Mouse (Mus musculus) A20 (cell line): ENCODE results near the gene Def8.
"Not testable (repeated sequence)": the region's sequence is repeated elsewhere in the genome, so short reads cannot be mapped to it uniquely, and the experiment has no call there.

Experiments used
- DNase-seq: peaks from one replicate; pipeline ENCODE4 v3.0.0-alpha.2; 2011; ENCODE audit warnings: low read depth, low spot score

Gene Def8

DNA sequence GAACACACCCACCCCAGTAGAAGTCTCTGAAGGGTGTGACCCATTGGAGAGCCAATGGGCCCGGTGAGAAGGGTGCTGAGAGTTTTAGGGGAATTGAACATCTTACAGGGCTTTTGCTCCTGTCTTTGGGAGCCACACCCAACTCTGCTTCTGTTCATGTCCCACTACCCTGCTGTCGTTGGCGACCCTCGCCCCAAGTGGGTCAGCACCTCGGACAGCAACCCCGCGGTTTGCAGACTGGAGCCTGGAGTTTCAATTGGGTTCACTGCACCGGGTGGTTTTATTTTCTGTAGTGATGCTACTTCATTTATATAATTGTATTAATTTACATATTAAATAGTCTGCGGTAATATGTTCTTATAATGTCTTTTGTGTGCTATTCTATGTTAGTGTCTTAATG is 9.1 kb upstream of the Def8 start:
- no peak for DNase-seq

DNA sequence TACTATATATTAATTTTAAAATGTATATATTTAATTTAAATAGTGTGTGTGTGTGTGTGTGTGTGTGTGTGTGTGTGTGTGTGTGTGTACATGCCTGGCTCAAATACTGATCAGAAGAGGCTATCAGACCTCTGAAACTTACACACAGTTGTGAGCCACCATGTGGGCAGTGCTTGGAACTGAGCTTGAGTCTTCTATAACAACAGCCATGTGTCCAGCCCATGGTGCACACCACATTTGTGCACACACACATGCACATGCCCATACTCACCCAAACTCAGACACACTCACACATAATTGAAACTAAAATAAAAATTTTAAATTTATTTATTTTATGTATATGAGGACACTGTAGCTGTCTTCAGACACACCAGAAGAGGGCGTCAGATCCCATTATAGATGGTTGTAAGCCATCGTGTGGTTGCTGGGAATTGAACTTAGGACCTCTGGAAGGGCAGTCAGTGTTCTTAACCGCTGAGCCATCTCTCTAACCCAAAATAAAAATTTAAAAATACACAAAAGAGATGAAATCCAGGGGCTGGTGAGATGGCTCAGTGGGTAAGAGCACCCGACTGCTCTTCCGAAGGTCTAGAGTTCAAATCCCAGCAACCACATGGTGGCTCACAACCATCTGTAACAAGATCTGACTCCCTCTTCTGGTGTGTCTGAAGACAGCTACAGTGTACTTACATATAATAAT is 8.2 kb upstream of the Def8 start:
- DNase-seq = not testable (repeated sequence)

DNA sequence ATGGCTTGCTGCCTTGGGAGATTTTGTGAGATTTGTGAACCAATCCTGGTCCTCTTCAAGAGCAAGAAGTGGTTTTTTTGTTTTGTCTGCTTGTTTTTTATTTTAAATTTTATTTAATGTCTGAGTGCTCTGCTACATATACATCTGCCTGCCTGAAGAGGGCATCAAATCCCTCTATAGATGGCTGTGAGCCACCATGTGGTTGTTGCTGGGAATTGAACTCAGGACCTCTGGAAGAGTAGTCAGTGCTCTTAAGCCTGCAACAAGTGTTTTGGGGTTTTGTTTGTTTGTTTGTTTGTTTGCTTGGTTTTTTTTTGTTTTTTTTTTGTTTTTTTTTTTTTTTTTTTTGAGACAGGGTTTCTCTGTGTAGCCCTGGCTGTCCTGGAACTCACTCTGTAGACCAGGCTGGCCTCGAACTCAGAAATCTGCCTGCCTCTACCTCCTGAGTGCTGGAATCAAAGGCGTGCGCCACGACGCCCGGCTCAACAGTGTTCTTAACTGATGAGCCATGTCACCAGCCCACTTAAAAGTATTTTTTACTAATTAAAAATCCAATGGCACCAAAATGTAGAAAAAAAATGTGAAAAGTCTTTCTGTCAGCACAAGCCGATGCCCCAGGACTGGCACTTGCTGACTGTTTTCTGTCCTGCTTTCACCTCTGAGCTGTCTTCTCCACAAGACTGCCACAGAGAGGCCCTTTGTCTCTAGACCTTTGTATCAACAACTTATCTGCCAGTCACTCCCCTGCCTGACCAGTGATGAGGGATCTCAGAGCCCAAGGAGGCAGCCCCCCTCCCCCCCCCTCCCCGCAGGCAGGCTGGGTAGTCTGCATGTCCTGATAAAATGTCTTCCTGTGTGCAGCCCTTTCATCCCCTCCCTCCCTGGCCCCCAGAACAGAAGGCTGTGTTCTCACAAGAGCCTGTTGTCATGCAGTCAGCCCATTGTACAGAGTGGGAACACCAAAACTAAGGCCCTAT is 7.1 kb upstream of the Def8 start:
- peak; percentile 71 for DNase-seq

DNA sequence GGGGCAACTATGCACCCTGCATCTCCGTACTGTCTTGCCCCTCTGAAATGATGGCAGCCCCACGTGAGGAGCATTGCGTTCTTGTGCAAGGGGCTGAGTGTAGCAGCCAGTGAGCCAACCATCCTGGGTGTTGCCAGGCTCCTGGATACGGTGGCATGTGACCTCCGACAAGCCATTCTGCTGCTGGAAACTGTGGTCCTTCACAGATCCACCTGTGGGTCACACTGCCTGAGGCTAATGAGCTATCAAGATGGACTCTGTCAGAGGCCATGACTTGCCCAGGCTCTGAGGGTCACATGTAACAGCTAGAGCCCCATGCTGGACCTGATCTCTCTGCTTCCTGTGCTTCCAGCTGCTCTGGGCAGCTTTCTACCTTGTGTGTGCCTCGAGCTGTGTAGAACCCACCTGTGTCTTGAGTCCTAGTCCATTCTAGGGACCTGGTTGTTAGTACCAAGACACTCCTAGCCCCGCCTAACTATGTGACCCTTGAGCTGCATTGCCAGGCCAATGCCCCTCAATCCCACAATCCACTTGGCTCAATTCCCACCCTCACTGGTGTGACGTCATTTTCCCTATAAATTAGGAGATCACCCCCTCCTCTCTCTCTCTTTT is 6.3 kb upstream of the Def8 start:
- no peak for DNase-seq

DNA sequence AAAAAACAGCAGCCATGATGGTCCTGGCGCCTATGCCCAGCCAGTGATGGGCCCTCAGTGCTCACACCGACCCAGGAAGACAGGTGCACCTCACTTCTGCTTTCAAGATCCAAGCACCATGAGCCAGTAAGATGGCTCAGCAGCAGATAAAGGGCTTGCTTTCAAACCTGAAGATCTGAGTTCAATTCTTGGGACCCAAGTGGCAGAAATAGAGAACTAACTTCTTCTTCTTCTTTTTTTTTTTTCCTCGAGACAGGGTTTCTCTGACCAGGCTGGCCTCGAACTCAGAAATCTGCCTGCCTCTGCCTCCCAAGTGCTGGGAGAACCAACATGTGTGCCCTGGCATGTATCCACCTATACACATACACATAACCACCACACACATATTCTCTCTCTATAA is 3.6 kb upstream of the Def8 start:
- DNase-seq = peak; percentile 84

DNA sequence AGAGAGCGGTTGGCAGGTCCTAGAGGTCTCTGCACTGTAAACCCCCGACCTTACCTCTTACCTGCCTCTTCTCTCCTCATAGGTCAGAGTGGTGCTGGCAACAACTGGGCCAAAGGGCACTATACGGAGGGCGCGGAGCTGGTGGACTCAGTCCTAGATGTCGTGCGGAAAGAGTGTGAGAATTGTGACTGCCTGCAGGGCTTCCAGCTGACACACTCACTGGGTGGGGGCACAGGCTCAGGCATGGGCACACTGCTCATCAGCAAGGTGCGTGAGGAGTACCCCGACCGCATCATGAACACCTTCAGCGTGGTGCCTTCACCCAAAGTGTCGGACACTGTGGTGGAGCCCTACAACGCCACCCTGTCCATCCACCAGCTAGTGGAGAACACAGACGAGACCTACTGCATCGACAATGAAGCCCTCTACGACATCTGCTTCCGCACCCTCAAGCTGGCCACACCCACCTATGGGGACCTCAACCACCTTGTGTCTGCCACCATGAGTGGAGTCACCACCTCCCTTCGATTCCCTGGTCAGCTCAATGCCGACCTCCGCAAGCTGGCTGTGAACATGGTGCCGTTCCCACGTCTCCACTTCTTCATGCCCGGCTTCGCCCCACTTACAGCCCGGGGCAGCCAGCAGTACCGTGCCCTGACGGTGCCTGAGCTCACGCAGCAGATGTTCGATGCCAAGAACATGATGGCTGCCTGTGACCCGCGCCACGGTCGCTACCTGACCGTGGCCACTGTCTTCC is 2.6 kb upstream of the Def8 start:
- DNase-seq = no peak

DNA sequence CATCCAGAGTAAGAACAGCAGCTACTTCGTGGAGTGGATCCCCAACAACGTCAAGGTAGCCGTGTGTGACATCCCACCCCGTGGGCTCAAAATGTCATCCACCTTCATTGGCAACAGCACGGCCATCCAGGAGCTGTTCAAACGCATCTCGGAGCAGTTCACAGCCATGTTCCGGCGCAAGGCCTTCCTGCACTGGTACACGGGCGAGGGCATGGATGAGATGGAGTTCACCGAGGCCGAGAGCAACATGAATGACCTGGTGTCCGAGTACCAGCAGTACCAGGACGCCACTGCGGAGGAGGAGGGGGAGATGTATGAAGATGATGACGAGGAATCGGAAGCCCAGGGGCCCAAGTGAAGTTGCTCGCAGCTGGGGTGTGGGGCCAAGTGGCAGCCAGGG is 2.0 kb upstream of the Def8 start:
- no peak for DNase-seq

DNA sequence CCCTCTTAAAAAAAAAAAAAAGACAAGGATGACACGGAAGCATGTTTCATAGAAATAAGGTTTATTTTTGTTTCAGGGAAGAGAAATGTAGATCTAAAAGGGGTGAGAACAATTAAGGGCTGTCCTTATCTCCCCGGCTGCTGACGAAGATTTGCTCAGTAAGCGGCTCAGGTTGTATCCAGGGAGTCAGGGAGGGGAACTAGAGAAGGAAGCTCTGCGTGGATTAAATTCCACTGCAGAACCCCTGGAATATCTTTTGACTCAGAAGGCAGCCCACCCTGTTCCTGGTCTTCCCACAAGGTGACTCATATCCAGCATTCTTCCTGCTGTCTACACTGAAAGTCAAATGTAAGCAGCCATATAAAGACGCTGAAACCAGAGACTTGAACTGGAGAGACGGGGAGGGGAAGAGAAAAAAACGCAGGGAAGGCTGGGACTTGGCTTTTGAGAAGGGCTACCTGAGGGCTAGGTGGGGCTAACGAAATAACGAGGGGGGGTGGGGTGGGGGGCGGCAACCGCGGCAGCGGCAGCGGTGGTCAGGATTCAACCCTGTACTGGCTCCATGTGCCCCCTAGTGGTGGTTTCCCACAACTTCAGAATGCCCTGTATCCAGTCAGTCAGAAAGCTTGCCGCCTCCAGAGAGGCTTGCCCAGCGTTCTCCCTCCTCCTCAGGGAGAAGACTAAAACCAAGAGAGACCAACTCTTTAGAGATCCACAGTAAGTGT is 1.1 kb upstream of the Def8 start:
- DNase-seq = peak; percentile 77

DNA sequence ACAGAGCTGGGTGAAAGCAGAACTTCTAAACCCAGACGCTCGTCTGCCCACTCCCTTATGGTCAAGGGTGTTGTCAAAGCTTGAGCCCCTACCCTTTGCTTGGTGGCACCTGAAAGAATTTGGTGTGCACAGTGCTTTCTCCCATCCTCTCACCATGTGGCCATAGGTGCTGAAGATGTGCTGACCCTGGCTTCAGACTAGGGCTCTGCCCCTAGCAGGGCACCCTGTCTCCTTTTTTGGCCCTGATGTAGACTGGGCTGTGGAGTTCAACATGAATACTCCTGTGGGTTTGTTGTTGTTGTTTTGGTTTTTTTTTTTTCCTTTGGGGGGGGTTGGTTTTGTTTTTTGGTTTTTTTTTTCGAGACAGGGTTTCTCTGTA is 557 bp upstream of the Def8 start:
- no peak for DNase-seq

DNA sequence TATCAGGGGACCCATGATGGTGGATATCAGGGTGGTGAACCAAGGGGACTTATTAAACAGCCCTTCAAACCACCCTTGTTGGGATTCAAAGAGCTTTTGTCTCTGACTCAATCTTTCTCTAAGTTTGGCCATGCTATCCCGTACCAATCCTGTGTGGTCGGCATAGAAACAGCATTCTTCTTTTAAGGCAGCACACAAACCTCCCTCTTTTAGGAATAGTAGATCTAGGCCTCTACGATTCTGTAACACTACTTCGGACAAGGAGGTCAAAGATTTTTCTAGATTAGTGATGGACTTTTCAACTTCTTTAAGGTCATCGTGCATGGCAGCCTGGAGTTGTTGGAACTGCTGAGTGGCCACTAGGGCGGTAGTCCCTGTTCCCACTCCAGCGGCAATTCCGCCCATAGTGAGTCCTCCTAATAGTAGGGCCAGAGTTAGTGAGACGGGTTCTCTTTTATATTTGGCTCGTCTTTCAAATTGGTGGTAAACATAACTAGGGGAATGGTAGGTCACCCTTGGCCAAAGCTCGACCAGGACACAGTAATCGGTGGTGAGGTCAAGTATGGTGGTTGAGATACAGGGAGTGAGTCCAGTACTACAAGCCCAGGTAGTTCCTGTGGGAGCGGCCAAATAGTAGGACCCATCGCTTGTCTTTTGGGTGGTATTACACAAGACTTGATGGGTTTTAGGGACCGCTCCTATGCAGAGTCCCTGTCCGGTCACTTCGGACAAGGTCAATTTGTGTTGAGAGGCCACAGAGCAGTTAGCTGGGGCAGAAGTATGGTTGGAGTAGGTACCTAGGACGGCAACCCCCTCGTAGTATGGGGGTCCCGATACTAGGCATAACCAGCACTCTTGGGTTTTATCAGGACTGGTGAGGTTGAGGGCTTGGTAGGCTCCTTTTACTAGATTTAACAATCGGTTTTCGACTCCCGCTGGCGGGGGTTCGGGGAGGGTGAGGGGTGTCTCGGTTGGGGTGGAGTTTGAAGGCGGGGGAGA is 3.5 kb downstream of the Def8 start:
- DNase-seq = peak; percentile 88

DNA sequence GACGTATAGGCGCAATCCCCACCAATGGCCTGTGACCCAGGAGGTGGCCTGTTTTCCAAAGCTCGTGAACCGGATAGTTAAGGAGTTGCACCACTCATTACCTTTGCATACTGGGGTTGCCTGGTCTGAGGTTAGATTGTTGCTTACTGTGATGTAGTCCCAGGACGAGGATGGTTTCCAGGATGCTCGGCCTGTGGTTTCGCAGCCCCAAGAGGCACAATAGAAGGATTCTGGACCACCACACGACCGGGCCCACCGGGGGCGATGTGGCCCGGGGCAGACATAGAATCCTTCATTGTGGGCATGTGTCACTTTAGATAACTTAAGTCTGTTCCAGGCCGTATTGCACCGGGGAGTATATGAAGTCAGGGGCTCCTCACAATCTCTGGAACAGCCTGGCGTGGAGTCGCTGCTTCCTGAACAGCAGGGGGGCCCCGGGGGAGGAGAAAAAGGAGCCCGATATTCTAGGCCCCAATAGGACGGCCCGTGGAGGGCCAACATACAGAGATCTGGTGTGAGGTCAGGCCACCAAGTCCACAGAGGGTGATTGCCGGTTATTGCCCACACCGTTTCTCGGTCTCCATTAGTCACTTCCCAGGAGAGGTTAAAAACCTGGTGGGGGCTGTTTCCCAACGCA is 4.4 kb downstream of the Def8 start:
- peak; percentile 86 for DNase-seq

DNA sequence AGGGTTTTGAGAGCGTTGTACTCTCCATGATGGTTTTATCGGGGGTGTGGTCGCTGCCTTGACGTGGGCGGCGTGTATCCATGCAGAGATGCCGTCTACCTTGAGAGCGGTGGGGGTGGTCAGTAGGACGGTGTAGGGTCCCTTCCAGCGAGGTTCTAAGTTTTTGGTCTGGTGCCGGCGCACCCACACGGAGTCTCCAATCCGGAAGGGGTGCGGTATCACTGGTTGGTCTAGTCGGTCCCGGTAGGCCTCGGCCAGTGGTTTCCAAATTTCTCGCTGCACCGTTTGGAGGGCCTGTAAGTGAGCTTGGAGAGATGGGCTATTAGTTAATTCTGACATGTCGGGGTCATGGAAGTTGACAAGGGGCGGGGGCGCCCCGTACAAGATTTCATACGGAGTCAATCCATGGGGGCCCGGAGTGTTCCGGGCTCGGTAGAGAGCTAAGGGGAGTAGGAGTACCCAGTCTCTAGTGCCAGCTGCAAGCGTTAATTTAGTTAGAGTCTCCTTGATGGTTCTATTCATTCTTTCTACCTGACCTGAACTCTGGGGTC is 5.1 kb downstream of the Def8 start:
- DNase-seq = peak; percentile 97

DNA sequence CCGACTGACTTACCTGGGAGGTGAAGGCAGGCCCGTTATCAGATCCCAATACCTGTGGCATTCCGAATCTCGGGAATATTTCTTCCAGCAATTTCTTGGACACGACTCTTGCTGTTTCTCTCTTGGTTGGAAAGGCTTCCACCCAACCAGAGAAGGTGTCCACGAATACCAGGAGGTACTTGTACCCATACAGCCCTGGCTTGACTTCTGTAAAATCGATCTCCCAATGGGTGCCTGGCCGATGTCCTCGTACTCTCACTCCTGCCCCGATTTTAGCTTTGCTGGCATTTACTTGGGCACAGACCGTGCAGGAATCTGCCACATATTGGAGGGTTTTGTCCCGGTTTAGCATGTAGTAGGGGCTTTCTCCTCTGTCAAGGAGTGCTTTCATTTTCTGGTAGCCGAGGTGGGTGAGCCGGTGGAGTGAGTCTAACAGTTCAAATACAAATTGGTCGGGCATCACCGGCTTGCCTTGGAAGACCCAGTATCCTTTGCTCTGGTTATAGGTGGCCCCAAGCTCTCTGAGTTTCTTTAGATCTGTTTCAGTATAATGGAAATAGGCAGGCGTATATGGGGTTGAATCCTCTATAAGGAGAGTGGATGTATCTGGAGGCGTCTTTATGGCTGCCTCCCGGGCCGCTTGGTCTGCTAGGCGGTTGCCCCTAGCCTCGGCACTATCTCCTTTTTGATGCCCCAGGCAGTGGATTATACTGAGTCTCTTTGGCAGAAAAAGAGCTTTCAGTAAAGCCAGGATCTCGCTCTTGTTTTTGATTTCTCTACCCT is 5.8 kb downstream of the Def8 start:
- peak; percentile 95 for DNase-seq

DNA sequence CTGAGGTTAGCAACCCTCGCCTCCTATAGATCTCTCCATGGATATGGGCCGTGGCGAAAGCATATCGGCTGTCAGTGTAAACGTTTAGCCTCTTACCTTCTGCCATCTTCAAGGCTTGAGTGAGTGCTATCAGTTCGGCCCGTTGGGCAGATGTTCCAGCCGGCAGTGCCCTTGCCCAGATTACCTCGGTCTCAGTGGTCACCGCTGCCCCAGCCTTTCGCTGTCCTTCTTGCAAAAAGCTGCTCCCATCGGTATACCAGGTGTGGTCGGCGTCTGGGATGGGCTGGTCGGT is 6.3 kb downstream of the Def8 start:
- DNase-seq = not testable (repeated sequence)

DNA sequence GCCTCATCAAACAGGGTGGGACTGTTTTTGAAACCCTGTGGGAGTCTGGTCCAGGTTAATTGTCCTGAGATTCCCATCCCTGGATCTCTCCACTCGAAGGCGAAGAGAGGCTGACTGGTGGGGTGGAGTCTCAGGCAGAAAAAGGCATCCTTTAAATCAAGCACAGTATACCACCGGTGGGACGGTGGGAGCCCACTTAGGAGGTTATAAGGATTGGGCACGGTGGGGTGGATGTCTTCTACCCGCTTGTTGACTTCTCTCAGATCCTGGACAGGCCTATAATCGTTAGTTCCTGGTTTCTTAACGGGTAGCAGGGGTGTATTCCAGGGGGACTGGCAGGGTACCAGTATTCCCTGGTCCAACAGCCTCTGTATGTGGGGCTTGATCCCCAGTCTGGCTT is 7.6 kb downstream of the Def8 start:
- peak; percentile 85 for DNase-seq

DNA sequence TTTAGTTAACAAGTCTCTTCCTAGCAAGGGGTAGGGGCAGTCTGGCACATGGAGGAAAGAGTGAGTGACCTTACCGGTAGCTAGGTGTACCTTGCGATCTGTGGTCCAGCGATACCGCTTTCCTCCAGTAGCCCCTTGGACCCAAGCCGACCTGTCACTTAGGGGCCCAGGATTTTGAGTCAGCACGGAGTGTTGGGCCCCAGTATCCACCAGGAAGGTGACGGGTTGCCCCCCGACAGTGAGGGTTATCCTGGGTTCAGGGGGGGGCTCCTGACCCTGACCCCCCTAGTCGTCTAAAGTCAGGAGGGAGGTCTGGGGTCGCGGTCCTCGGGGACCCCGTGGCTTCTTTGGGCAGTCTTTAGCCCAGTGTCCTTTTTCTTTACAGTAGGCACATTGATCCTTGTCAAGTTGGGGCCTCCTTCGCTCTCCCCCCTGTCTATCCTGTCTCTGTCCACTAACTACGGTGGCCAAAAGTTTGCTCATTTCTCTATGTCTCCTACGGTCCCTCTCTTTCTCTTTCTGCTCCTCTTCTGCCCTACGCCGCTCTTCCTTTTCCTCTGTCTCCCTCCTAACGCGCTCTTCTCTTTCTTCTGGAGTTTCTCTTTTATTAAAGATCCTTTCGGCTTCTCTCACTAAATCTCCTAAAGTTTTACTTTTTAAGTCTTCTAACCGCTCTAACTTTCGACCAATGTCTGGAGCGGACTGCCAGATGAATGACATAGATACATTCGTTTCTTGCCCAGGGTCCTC is 8.5 kb downstream of the Def8 start:
- DNase-seq = peak; percentile 92

DNA sequence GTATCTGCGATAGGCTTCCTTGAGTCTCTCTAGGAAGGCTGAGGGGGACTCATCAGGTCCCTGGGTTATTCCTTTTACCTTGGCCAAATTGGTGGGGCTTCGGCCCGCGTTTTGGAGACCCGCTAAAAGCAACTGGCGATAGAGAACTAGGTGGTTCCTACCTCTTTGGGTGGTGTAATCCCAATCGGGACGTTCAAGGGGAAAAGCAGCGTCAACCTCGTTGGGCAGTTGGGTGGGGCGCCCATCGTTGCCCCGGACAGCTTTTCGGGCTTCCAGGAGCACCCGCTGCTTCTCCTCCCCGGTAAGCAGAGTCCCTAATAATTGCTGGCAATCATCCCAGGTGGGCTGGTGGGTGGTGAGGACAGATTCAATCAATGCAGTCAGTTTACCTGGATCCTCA is 9.1 kb downstream of the Def8 start:
- peak; percentile 88 for DNase-seq
